Mouse (Mus musculus) forebrain, postnatal 0 days (tissue): Measurements from ENCODE around the gene Slc9a5. TPM values are rescaled to one million over a fixed set of nuclear protein-coding genes. Genes with fewer than 3 reads are reported as not detected.

ENCODE experiments used
- ATAC-seq: fragments of 200-750 bp; cut with Nextera tagmentation; 2 replicates; pipeline ENCODE4 v1.8.0; 2017; ENCODE audit warnings: mild to moderate bottlenecking, moderate library complexity
- DNase-seq: peaks from one replicate; pipeline ENCODE4 v3.0.0-alpha.2; 2015
- H3K27ac ChIP-seq: fragments of 300-500 bp; sonication (generic); 2 replicates; pipeline ENCODE4 v1.5.1; 2014; ENCODE audit warnings: low read depth, mild to moderate bottlenecking, antibody characterized with exemption, low read length, moderate library complexity, mixed read lengths
- H3K27me3 ChIP-seq: fragments of 300-500 bp; sonication (generic); 2 replicates; pipeline ENCODE4 v1.6.1; 2014; ENCODE audit warnings: mild to moderate bottlenecking, low read length, mixed read lengths; ENCODE audit not compliant: insufficient read depth
- H3K36me3 ChIP-seq: fragments of 300-500 bp; sonication (generic); 2 replicates; pipeline ENCODE4 v1.6.1; 2014; ENCODE audit warnings: mild to moderate bottlenecking, moderate library complexity; ENCODE audit not compliant: insufficient read depth
- H3K4me1 ChIP-seq: fragments of 300-500 bp; sonication (generic); 2 replicates; pipeline ENCODE4 v1.6.1; 2014; ENCODE audit warnings: antibody characterized with exemption; ENCODE audit not compliant: insufficient read depth
- H3K4me2 ChIP-seq: fragments of 300-500 bp; sonication (generic); 2 replicates; pipeline ENCODE4 v1.6.1; 2014; ENCODE audit warnings: low read depth, mild to moderate bottlenecking, moderate library complexity
- H3K4me3 ChIP-seq: fragments of 300-500 bp; sonication (generic); 2 replicates; pipeline ENCODE4 v1.5.1; 2014; ENCODE audit warnings: low read depth, low read length, mixed read lengths
- H3K9ac ChIP-seq: fragments of 300-500 bp; sonication (generic); 2 replicates; pipeline ENCODE4 v1.6.1; 2014; ENCODE audit warnings: mild to moderate bottlenecking
- H3K9me3 ChIP-seq: fragments of 300-500 bp; sonication (generic); 2 replicates; pipeline ENCODE4 v1.6.1; 2016; ENCODE audit warnings: low read length
- CTCF ChIP-seq: sonication (generic); IDR thresholded peaks from 2 replicates; pipeline ENCODE4 v1.5.1; 2016; ENCODE audit warnings: antibody characterized with exemption, control low read depth, low read depth
- WGBS: fragments of 180-500 bp; shearing (Covaris S2); extraction: QIAGEN DNeasy Blood & Tissue Kit; methylation state at CpG from one replicate; pipeline ENCODE4 v1.1.7; 2014; 5-methylcytosine and 5-hydroxymethylcytosine counted together
- polyA plus RNA-seq: library from polyadenylated mRNA; unstranded; fragments of >200 nt; fragmentation: Nextera tagmentation; extraction: Ambion mirVana; gene quantifications from 2 replicates; pipeline ENCODE4 v1.2.1, GENCODE M21; 2015
- total RNA-seq: library from RNA; depleted of rRNA; stranded (reverse); fragments of >200 nt; gene quantifications from 2 replicates; pipeline ENCODE4 v1.2.3, GENCODE M21; 2014

Slc9a5 gene
- total and polyA plus RNA-seq, 2 experiments from 2014 or later: 7.2 to 17.5 TPM

DNA sequence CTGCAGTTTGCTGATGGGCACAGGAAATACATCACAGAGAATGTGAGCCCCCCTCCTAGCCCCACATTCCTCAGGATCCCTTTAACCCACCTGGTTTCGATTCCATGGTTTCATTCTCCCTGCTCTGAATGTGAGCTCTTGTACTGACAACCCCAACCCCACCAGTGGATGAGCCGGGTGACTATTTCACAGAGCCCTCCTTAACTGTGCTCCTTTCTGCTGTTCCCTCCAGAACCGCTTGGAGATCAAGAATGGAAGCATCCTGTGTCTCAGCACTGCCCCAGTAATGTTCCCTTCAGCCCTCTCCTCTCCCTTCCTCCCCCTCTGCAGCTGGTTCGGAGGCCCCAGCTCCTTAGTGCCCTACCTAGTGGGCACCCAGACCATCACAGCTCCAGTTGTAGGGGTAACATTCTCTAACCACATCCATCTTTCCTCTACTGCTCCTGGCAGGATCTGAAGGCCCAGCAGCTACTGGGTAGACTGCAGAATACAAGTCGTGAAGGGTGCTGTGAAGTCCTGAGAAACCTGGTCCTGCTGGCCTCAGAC is 42.4 kb upstream of the Slc9a5 start:
- H3K36me3 ChIP-seq: peaks cover 70% of the 10 kb centered on the region
- peak overlapping the region; percentile 10; the same call in 1 of the 2 replicates for H3K9ac ChIP-seq
- peaks cover 4% of the 10 kb centered on the region; the same call in 1 of the 2 replicates for H3K4me1 ChIP-seq
- H3K9me3 ChIP-seq: no peaks in the 10 kb centered on the region
- H3K4me3 ChIP-seq: no peak overlapping the region
- no peaks in the 10 kb centered on the region for H3K27me3 ChIP-seq
- 66% methylated on average over 5 of the region's 5 CpGs for WGBS
- H3K27ac ChIP-seq: no peak overlapping the region
- ATAC-seq (peak; percentile 51), DNase-seq (no peak)
- no peak for TF ChIP-seq CTCF
- H3K4me2 ChIP-seq: peak overlapping the region; percentile 26; the same call in 1 of the 2 replicates

- DNase-seq (no peak), ATAC-seq (no peak)
- no peak for TF ChIP-seq CTCF
- peaks cover 65% of the 10 kb centered on the region for H3K36me3 ChIP-seq
- no peaks in the 10 kb centered on the region for H3K27me3 ChIP-seq
- H3K9me3 ChIP-seq: no peaks in the 10 kb centered on the region
- H3K9ac ChIP-seq: no peak overlapping the region
- no peak overlapping the region for H3K4me2 ChIP-seq
- WGBS: 96% methylated on average over 13 of the region's 13 CpGs
- peaks cover 4% of the 10 kb centered on the region; the same call in 1 of the 2 replicates for H3K4me1 ChIP-seq
- H3K4me3 ChIP-seq: no peak overlapping the region
- H3K27ac ChIP-seq: no peak overlapping the region
Observed at GRCm38 (mm10) chr8:105307670-105308069, 41.0 kb upstream of the Slc9a5 start.

- Histone ChIP-seq H3K4me3 (no peak overlapping the region), H3K4me2 (no peak overlapping the region), H3K27me3 (no peaks in the 10 kb centered on the region), H3K9ac (no peak overlapping the region), H3K27ac (no peak overlapping the region), H3K36me3 (peaks cover 66% of the 10 kb centered on the region), H3K9me3 (no peaks in the 10 kb centered on the region), H3K4me1 (peaks cover 4% of the 10 kb centered on the region; the same call in 1 of the 2 replicates)
- ATAC-seq: no peak
- DNase-seq: no peak
- TF ChIP-seq CTCF: no peak
- 92% methylated on average over 10 of the region's 10 CpGs for WGBS
Observed at GRCm38 (mm10) chr8:105308428-105308827, 40.2 kb upstream of the Slc9a5 start.

GRCm38 (mm10) chr8:105309142-105309847 is 39.3 kb upstream of the Slc9a5 start:
- Histone ChIP-seq H3K9me3 (no peaks in the 10 kb centered on the region), H3K9ac (no peak overlapping the region), H3K27ac (no peak overlapping the region), H3K4me1 (peaks cover 4% of the 10 kb centered on the region; the same call in 1 of the 2 replicates), H3K27me3 (no peaks in the 10 kb centered on the region), H3K4me2 (no peak overlapping the region), H3K4me3 (no peak overlapping the region), H3K36me3 (peaks cover 67% of the 10 kb centered on the region)
- WGBS: 81% methylated on average over 15 of the region's 15 CpGs
- ATAC-seq (no peak), DNase-seq (no peak)
- TF ChIP-seq CTCF: no peak

- no peaks in the 10 kb centered on the region for H3K9me3 ChIP-seq
- ATAC-seq: no peak
- H3K4me2 ChIP-seq: no peak overlapping the region
- H3K4me3 ChIP-seq: no peak overlapping the region
- H3K36me3 ChIP-seq: peaks cover 68% of the 10 kb centered on the region
- 89% methylated on average over 8 of the region's 8 CpGs for WGBS
- no peak for TF ChIP-seq CTCF
- H3K27me3 ChIP-seq: no peaks in the 10 kb centered on the region
- no peak for DNase-seq
- no peak overlapping the region for H3K27ac ChIP-seq
- H3K4me1 ChIP-seq: peaks cover 4% of the 10 kb centered on the region; the same call in 1 of the 2 replicates
- H3K9ac ChIP-seq: no peak overlapping the region
Observed at GRCm38 (mm10) chr8:105310118-105310517, 38.5 kb upstream of the Slc9a5 start.

GRCm38 (mm10) chr8:105311718-105312117 is 36.9 kb upstream of the Slc9a5 start:
- no peak overlapping the region for H3K27ac ChIP-seq
- 89% methylated on average over 1 of the region's 1 CpGs for WGBS
- H3K4me1 ChIP-seq: no peaks in the 10 kb centered on the region
- H3K4me3 ChIP-seq: no peak overlapping the region
- no peaks in the 10 kb centered on the region for H3K9me3 ChIP-seq
- 0 out of 2 replicates have a peak, but pooled peaks have one; percentile 28 for TF ChIP-seq CTCF
- H3K36me3 ChIP-seq: peaks cover 76% of the 10 kb centered on the region
- 0 out of 2 replicates have a peak, but pooled peaks have one; percentile 16 for ATAC-seq
- DNase-seq: no peak
- no peak overlapping the region for H3K4me2 ChIP-seq
- no peak overlapping the region for H3K9ac ChIP-seq
- no peaks in the 10 kb centered on the region for H3K27me3 ChIP-seq

DNA sequence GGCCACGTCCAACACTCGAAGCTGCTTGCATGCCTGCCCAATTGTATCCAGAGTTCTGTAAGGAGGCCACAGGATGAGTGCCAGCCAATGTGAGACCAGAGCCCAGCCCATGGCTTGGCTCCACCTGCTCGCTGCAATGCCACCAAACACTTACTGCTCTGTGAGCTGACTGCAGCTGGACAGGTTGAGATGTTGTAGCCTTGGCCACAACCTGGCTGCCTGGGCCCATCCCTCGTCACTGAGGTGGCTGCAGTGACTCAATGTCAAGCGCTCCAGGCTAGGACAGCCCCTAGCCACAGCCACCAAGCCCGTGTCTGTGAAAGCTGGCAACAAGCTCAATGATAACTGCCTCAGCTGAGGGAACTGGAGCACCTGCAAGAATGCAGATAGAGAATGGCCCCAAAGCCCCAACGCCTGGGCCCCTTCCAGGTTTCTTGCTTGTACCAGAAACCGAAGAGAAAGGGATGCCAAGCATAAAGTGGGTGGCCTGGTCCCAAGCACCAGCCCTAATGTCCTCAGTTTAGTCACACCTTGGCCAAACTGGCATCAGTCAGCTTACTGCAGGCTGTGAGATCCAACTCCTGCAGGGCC is 35.7 kb upstream of the Slc9a5 start:
- TF ChIP-seq CTCF: no peak
- Histone ChIP-seq H3K4me2 (no peak overlapping the region), H3K36me3 (peaks cover 74% of the 10 kb centered on the region), H3K27ac (no peak overlapping the region), H3K27me3 (no peaks in the 10 kb centered on the region), H3K4me3 (no peak overlapping the region), H3K9ac (no peak overlapping the region), H3K4me1 (no peaks in the 10 kb centered on the region), H3K9me3 (no peaks in the 10 kb centered on the region)
- ATAC-seq (no peak), DNase-seq (no peak)
- WGBS: 86% methylated on average over 8 of the region's 8 CpGs
